Mouse (Mus musculus): ENCODE measurements at regions not wholly inside any gene's neighbourhood (a gene's known extent, or its start where the extent isn't known, plus 50 kb on each side); places are given as distances from the start of the nearest gene placed in this dataset.
"Not testable (repeated sequence)": the region's sequence is repeated elsewhere in the genome, so short reads cannot be mapped to it uniquely, and the experiment has no call there.

DNA sequence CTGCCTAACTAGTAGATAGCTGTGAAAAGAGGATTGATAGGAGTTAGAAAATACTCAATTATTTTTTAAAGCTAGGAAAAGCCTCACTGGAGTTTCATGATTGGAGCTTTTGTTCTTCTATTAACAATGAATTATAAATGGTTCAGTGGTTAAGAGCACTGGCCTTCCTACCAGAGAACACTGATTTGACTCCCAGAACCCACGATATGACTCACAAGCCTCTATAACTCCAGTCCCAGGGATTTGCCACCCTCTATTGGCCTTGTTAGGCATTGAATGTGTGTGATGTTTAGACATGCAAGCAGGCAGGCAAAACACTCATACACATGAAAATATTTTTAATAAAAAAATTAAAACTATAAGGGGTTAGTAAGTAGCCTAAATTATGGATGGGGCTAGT, 704.4 kb downstream of the Rapgef2 start:
- no peak overlapping the region for H3K4me3 ChIP-seq (ENCODE audit: low read depth, low read length)

DNA sequence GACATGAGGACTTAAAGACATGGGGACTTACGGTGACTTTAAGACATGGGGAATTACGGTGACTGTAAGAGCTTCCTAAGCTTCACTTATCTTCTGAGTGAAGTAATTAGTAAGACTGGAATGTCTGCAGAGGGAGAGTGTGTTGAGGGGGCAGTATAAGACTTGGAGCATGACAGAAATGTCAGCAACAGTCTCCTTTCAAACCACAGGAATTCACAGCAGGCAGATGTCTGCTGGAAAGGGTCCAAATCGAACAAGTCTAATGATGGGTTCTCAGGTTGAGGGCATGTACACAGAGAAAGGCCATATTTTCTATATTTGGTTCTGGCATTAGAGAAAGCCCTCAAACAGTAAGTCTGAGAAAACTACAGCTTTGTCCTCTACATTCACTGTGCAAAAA, 705.2 kb downstream of the Rapgef2 start:
- H3K9ac ChIP-seq (ENCODE audit: low read depth, poor library complexity, severe bottlenecking): no peak overlapping the region
- H3K4me1 ChIP-seq (ENCODE audit: control insufficient read depth, insufficient read depth, low read length): no peaks in the 10 kb centered on the region
- H3K36me3 ChIP-seq (ENCODE audit: control insufficient read depth, insufficient read depth, low read length, poor library complexity, severe bottlenecking): no peaks in the 10 kb centered on the region
- TF ChIP-seq POLR2A (IDR thresholded peaks at IDR 0.05; ENCODE audit: insufficient read depth, low read length) (no peak), EP300 (IDR thresholded peaks at IDR 0.05; ENCODE audit: insufficient read depth, low read depth, low read length) (no peak), CTCF (IDR thresholded peaks at IDR 0.05; ENCODE audit: low read depth, low read length) (no peak)
- no peaks in the 10 kb centered on the region for H3K27me3 ChIP-seq (ENCODE audit: control insufficient read depth, insufficient read depth, low read length, poor library complexity, severe bottlenecking)
- peaks cover 5% of the 10 kb centered on the region; the same call in 1 of the 2 replicates for H3K9me3 ChIP-seq (replicated peaks; ENCODE audit: control insufficient read depth, insufficient read depth, low read length, poor library complexity, severe bottlenecking)
- H3K27ac ChIP-seq (ENCODE audit: insufficient read depth, low read length): no peak overlapping the region
- no peak overlapping the region for H3K4me3 ChIP-seq (ENCODE audit: low read depth, low read length)

More for the DNA sequence above, 704.4 kb downstream of the Rapgef2 start:
- no peak overlapping the region for H3K27ac ChIP-seq (ENCODE audit: insufficient read depth, low read length)
- H3K4me1 ChIP-seq (ENCODE audit: control insufficient read depth, insufficient read depth, low read length): no peaks in the 10 kb centered on the region
- TF ChIP-seq EP300 (IDR thresholded peaks at IDR 0.05; ENCODE audit: insufficient read depth, low read depth, low read length) (no peak), POLR2A (IDR thresholded peaks at IDR 0.05; ENCODE audit: insufficient read depth, low read length) (no peak), CTCF (IDR thresholded peaks at IDR 0.05; ENCODE audit: low read depth, low read length) (no peak)
- no peaks in the 10 kb centered on the region for H3K36me3 ChIP-seq (ENCODE audit: control insufficient read depth, insufficient read depth, low read length, poor library complexity, severe bottlenecking)
- H3K27me3 ChIP-seq (ENCODE audit: control insufficient read depth, insufficient read depth, low read length, poor library complexity, severe bottlenecking): no peaks in the 10 kb centered on the region
- no peak overlapping the region for H3K9ac ChIP-seq (ENCODE audit: low read depth, poor library complexity, severe bottlenecking)
- H3K9me3 ChIP-seq (replicated peaks; ENCODE audit: control insufficient read depth, insufficient read depth, low read length, poor library complexity, severe bottlenecking): peaks cover 5% of the 10 kb centered on the region; the same call in 1 of the 2 replicates

DNA sequence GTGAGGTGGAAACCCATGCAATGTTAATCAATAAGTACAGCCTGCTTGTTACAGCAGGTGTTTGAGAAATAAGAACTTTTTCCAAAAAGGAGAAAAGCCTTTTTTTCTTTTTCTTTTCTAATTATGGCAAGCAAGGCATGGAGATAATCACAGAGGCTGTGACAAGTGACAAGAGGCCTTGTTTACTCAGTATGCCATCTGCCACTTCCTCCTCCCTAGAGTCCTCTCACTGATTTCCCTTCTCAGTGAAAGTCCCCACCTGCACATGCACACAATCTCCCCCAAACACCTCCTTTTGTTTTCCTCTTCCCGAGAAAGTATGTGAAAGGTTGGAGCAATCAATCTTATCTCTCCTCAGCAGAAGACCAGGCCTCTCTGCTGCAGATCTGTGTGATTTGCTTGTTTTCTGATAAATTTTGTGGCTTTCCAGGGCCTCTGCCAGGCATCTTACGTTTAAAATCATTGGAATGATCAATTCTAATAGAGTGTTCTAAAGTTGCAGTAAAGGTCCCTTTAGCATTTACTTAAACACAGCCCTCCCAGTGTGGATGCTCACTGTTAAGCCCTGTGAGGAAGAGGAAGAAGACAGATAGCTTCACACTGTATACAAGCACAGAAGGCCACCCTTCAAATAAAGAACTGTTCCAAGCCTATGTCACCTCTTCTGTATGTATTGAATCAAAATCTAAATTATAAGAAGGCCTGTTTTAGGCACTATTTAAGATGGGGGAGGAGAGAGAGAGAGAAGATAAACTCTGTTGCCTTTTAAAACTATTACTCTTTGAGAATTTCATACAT, 710.5 kb downstream of the Rapgef2 start:
- TF ChIP-seq CTCF (IDR thresholded peaks at IDR 0.05; ENCODE audit: low read depth, low read length) (no peak), EP300 (IDR thresholded peaks at IDR 0.05; ENCODE audit: insufficient read depth, low read depth, low read length) (no peak), POLR2A (IDR thresholded peaks at IDR 0.05; ENCODE audit: insufficient read depth, low read length) (no peak)
- H3K9me3 ChIP-seq (replicated peaks; ENCODE audit: control insufficient read depth, insufficient read depth, low read length, poor library complexity, severe bottlenecking): peaks cover 5% of the 10 kb centered on the region; the same call in 1 of the 2 replicates
- H3K4me1 ChIP-seq (ENCODE audit: control insufficient read depth, insufficient read depth, low read length): no peaks in the 10 kb centered on the region
- H3K9ac ChIP-seq (ENCODE audit: low read depth, poor library complexity, severe bottlenecking): no peak overlapping the region
- H3K4me3 ChIP-seq (ENCODE audit: low read depth, low read length): no peak overlapping the region
- no peak overlapping the region for H3K27ac ChIP-seq (ENCODE audit: insufficient read depth, low read length)
- no peaks in the 10 kb centered on the region for H3K27me3 ChIP-seq (ENCODE audit: control insufficient read depth, insufficient read depth, low read length, poor library complexity, severe bottlenecking)
- no peaks in the 10 kb centered on the region for H3K36me3 ChIP-seq (ENCODE audit: control insufficient read depth, insufficient read depth, low read length, poor library complexity, severe bottlenecking)

DNA sequence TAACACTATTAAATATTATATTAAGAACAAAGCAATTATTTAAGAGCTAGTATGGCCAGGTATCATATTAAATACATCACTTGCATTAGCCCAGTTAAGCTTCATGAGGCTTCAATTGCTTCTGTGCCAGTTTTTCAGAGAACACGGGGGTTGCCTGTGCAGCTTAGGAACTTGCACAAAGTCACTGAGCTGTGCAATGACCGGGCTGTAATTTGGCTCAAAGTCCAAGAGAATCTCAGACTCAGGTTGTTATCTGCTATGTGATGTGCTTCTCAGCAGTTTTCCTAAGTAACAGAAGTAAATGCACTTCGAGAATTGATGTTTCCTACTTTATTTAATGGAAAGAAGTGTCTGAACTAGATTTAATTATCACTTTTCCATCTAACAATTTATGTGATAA, 711.5 kb downstream of the Rapgef2 start:
- Histone ChIP-seq H3K9me3 (replicated peaks; ENCODE audit: control insufficient read depth, insufficient read depth, low read length, poor library complexity, severe bottlenecking) (peaks cover 5% of the 10 kb centered on the region; the same call in 1 of the 2 replicates), H3K36me3 (ENCODE audit: control insufficient read depth, insufficient read depth, low read length, poor library complexity, severe bottlenecking) (no peaks in the 10 kb centered on the region), H3K4me3 (ENCODE audit: low read depth, low read length) (no peak overlapping the region), H3K27me3 (ENCODE audit: control insufficient read depth, insufficient read depth, low read length, poor library complexity, severe bottlenecking) (no peaks in the 10 kb centered on the region), H3K4me1 (ENCODE audit: control insufficient read depth, insufficient read depth, low read length) (no peaks in the 10 kb centered on the region), H3K27ac (ENCODE audit: insufficient read depth, low read length) (no peak overlapping the region), H3K9ac (ENCODE audit: low read depth, poor library complexity, severe bottlenecking) (no peak overlapping the region)
- no peak for TF ChIP-seq EP300 (IDR thresholded peaks at IDR 0.05; ENCODE audit: insufficient read depth, low read depth, low read length)

GRCm38 (mm10) chr3:78573299-78573698, 713.0 kb downstream of the Rapgef2 start:
- Histone ChIP-seq H3K4me1 (ENCODE audit: control insufficient read depth, insufficient read depth, low read length) (no peaks in the 10 kb centered on the region), H3K4me3 (ENCODE audit: low read depth, low read length) (no peak overlapping the region), H3K9me3 (replicated peaks; ENCODE audit: control insufficient read depth, insufficient read depth, low read length, poor library complexity, severe bottlenecking) (peaks cover 5% of the 10 kb centered on the region; the same call in 1 of the 2 replicates), H3K27me3 (ENCODE audit: control insufficient read depth, insufficient read depth, low read length, poor library complexity, severe bottlenecking) (no peaks in the 10 kb centered on the region), H3K9ac (ENCODE audit: low read depth, poor library complexity, severe bottlenecking) (no peak overlapping the region), H3K36me3 (ENCODE audit: control insufficient read depth, insufficient read depth, low read length, poor library complexity, severe bottlenecking) (no peaks in the 10 kb centered on the region), H3K27ac (ENCODE audit: insufficient read depth, low read length) (no peak overlapping the region)
- TF ChIP-seq CTCF (IDR thresholded peaks at IDR 0.05; ENCODE audit: low read depth, low read length) (no peak), EP300 (IDR thresholded peaks at IDR 0.05; ENCODE audit: insufficient read depth, low read depth, low read length) (no peak), POLR2A (IDR thresholded peaks at IDR 0.05; ENCODE audit: insufficient read depth, low read length) (no peak)

DNA sequence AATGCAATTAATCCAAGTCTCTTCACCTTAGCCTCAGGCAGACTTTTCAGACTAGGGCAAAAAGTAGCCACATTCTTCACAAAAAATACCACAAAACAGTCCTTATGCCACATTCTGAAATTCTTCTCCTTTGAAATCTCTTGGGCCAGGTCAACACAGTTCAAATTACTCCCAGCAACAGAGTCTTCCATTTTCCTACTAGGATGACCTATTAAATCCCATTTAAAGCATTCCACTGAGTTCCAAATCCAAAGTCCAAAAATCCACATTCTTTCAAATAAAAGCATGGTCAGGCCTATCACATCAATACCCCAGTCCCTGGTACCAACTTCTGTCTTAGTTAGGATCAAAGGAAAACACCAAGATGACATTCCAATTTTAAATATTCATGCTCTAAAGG, 721.4 kb downstream of the Rapgef2 start:
- H3K9me3 ChIP-seq (replicated peaks; ENCODE audit: control insufficient read depth, insufficient read depth, low read length, poor library complexity, severe bottlenecking); H3K36me3 ChIP-seq (ENCODE audit: control insufficient read depth, insufficient read depth, low read length, poor library complexity, severe bottlenecking); H3K4me3 ChIP-seq (ENCODE audit: low read depth, low read length): not testable (repeated sequence)

More for the DNA sequence above, 721.4 kb downstream of the Rapgef2 start:
- H3K27ac ChIP-seq (ENCODE audit: insufficient read depth, low read length); H3K27me3 ChIP-seq (ENCODE audit: control insufficient read depth, insufficient read depth, low read length, poor library complexity, severe bottlenecking); H3K9ac ChIP-seq (ENCODE audit: low read depth, poor library complexity, severe bottlenecking); H3K4me1 ChIP-seq (ENCODE audit: control insufficient read depth, insufficient read depth, low read length): not testable (repeated sequence)

Data from ES-Bruce4 (cell line).